Mouse (Mus musculus): ENCODE results near the gene Itga5. TPM values are rescaled to one million over a fixed set of nuclear protein-coding genes. Genes with fewer than 3 reads are reported as not detected.
A peak's percentile ranks its signal among the peaks of the same experiment; 100 is the strongest.

The Itga5 gene
- polyA plus RNA-seq, 1 experiment = 0.13 TPM

GRCm38 (mm10) chr15:103336996-103337667 lies 29.4 kb downstream of the Itga5 start:
- Histone ChIP-seq H3K4me3 (replicated peaks) (no peak overlapping the region), H3K4me1 (ENCODE audit: control insufficient read depth) (peaks cover 39% of the 10 kb centered on the region), H3K27me3 (ENCODE audit: control insufficient read depth) (peaks cover 51% of the 10 kb centered on the region), H3K36me3 (ENCODE audit: control insufficient read depth) (no peaks in the 10 kb centered on the region), H3K9me3 (ENCODE audit: control insufficient read depth, low read length) (no peaks in the 10 kb centered on the region)
- TF ChIP-seq GATA1 (IDR thresholded peaks at IDR 0.05; ENCODE audit: low read length) (no peak), TAL1 (IDR thresholded peaks at IDR 0.05; ENCODE audit: low read length) (no peak)

- peaks cover 39% of the 10 kb centered on the region for H3K4me1 ChIP-seq (ENCODE audit: control insufficient read depth)
- TF ChIP-seq GATA1 (IDR thresholded peaks at IDR 0.05; ENCODE audit: low read length) (no peak), TAL1 (IDR thresholded peaks at IDR 0.05; ENCODE audit: low read length) (no peak)
- peaks cover 37% of the 10 kb centered on the region for H3K27me3 ChIP-seq (ENCODE audit: control insufficient read depth)
- H3K36me3 ChIP-seq (ENCODE audit: control insufficient read depth) = no peaks in the 10 kb centered on the region
- H3K4me3 ChIP-seq (replicated peaks) = no peak overlapping the region
- no peaks in the 10 kb centered on the region for H3K9me3 ChIP-seq (ENCODE audit: control insufficient read depth, low read length)
Observed at GRCm38 (mm10) chr15:103335488-103336235, 30.9 kb downstream of the Itga5 start.

GRCm38 (mm10) chr15:103335040-103335439 lies 31.5 kb downstream of the Itga5 start:
- no peak overlapping the region for H3K4me3 ChIP-seq (replicated peaks)

GRCm38 (mm10) chr15:103334194-103334593 lies 32.4 kb downstream of the Itga5 start:
- H3K9me3 ChIP-seq (ENCODE audit: control insufficient read depth, low read length) = no peaks in the 10 kb centered on the region
- H3K36me3 ChIP-seq (ENCODE audit: control insufficient read depth) = no peaks in the 10 kb centered on the region
- H3K27me3 ChIP-seq (ENCODE audit: control insufficient read depth) = peaks cover 22% of the 10 kb centered on the region
- no peak for TF ChIP-seq GATA1 (IDR thresholded peaks at IDR 0.05; ENCODE audit: low read length)
- no peak for TF ChIP-seq TAL1 (IDR thresholded peaks at IDR 0.05; ENCODE audit: low read length)
- peak overlapping the region; percentile 1 for H3K4me3 ChIP-seq (replicated peaks)
- peaks cover 25% of the 10 kb centered on the region for H3K4me1 ChIP-seq (ENCODE audit: control insufficient read depth)

More at GRCm38 (mm10) chr15:103335040-103335439, 31.5 kb downstream of the Itga5 start:
- H3K36me3 ChIP-seq (ENCODE audit: control insufficient read depth) = no peaks in the 10 kb centered on the region
- H3K4me1 ChIP-seq (ENCODE audit: control insufficient read depth) = peaks cover 33% of the 10 kb centered on the region
- H3K27me3 ChIP-seq (ENCODE audit: control insufficient read depth) = peaks cover 30% of the 10 kb centered on the region
- no peak for TF ChIP-seq GATA1 (IDR thresholded peaks at IDR 0.05; ENCODE audit: low read length)
- TF ChIP-seq TAL1 (IDR thresholded peaks at IDR 0.05; ENCODE audit: low read length) = no peak
- no peaks in the 10 kb centered on the region for H3K9me3 ChIP-seq (ENCODE audit: control insufficient read depth, low read length)

- Histone ChIP-seq H3K4me1 (ENCODE audit: control insufficient read depth) (peaks cover 20% of the 10 kb centered on the region), H3K4me3 (replicated peaks) (peak overlapping the region; percentile 1)
Observed at GRCm38 (mm10) chr15:103333738-103334137, 32.8 kb downstream of the Itga5 start.

GRCm38 (mm10) chr15:103333081-103333615 lies 33.4 kb downstream of the Itga5 start:
- H3K4me1 ChIP-seq (ENCODE audit: control insufficient read depth) = peaks cover 15% of the 10 kb centered on the region
- TF ChIP-seq TAL1 (IDR thresholded peaks at IDR 0.05; ENCODE audit: low read length) (no peak), GATA1 (IDR thresholded peaks at IDR 0.05; ENCODE audit: low read length) (no peak)
- peaks cover 12% of the 10 kb centered on the region for H3K27me3 ChIP-seq (ENCODE audit: control insufficient read depth)
- no peak overlapping the region for H3K4me3 ChIP-seq (replicated peaks)
- no peaks in the 10 kb centered on the region for H3K36me3 ChIP-seq (ENCODE audit: control insufficient read depth)
- no peaks in the 10 kb centered on the region for H3K9me3 ChIP-seq (ENCODE audit: control insufficient read depth, low read length)

More at GRCm38 (mm10) chr15:103333738-103334137, 32.8 kb downstream of the Itga5 start:
- Histone ChIP-seq H3K27me3 (ENCODE audit: control insufficient read depth) (peaks cover 17% of the 10 kb centered on the region), H3K36me3 (ENCODE audit: control insufficient read depth) (no peaks in the 10 kb centered on the region), H3K9me3 (ENCODE audit: control insufficient read depth, low read length) (no peaks in the 10 kb centered on the region)
- TF ChIP-seq GATA1 (IDR thresholded peaks at IDR 0.05; ENCODE audit: low read length) (no peak), TAL1 (IDR thresholded peaks at IDR 0.05; ENCODE audit: low read length) (no peak)

- peaks cover 14% of the 10 kb centered on the region for H3K27me3 ChIP-seq (ENCODE audit: control insufficient read depth)
- no peaks in the 10 kb centered on the region; the same call in 1 of the 2 replicates for H3K36me3 ChIP-seq (ENCODE audit: control insufficient read depth)
- H3K4me3 ChIP-seq (replicated peaks) = peak overlapping the region; percentile 68
- H3K9me3 ChIP-seq (ENCODE audit: control insufficient read depth, low read length) = no peaks in the 10 kb centered on the region
- H3K4me1 ChIP-seq (ENCODE audit: control insufficient read depth) = peaks cover 22% of the 10 kb centered on the region
- TF ChIP-seq TAL1 (IDR thresholded peaks at IDR 0.05; ENCODE audit: low read length) (no peak), GATA1 (IDR thresholded peaks at IDR 0.05; ENCODE audit: low read length) (no peak)
Observed at GRCm38 (mm10) chr15:103323455-103324247, 42.9 kb downstream of the Itga5 start.

GRCm38 (mm10) chr15:103323070-103323454 lies 43.5 kb downstream of the Itga5 start:
- Histone ChIP-seq H3K27me3 (ENCODE audit: control insufficient read depth) (peaks cover 14% of the 10 kb centered on the region), H3K4me1 (ENCODE audit: control insufficient read depth) (peaks cover 22% of the 10 kb centered on the region), H3K9me3 (ENCODE audit: control insufficient read depth, low read length) (no peaks in the 10 kb centered on the region), H3K36me3 (ENCODE audit: control insufficient read depth) (peaks cover 1% of the 10 kb centered on the region; the same call in 1 of the 2 replicates), H3K4me3 (replicated peaks) (peak overlapping the region; percentile 68)
- TF ChIP-seq TAL1 (IDR thresholded peaks at IDR 0.05; ENCODE audit: low read length) (no peak), GATA1 (IDR thresholded peaks at IDR 0.05; ENCODE audit: low read length) (no peak)
